Mouse (Mus musculus) liver, embryonic 13.5 days (tissue): ENCODE measurements around the gene Brdt. TPM values are rescaled to one million over a fixed set of nuclear protein-coding genes. Genes with fewer than 3 reads are reported as not detected.

ENCODE experiments used
- ATAC-seq: fragments of 200-750 bp; cut with Nextera tagmentation; 2 replicates; pipeline ENCODE4 v1.8.0; 2017; ENCODE audit warnings: low read depth, mild to moderate bottlenecking, moderate number of reproducible peaks, moderate library complexity
- DNase-seq: peaks from one replicate; pipeline ENCODE4 v3.0.0; 2022
- H3K27ac ChIP-seq: fragments of 300-500 bp; sonication (generic); 2 replicates; pipeline ENCODE4 v1.5.1; 2015; ENCODE audit warnings: moderate library complexity, mild to moderate bottlenecking, inconsistent platforms
- H3K27me3 ChIP-seq: fragments of 300-500 bp; sonication (generic); 2 replicates; pipeline ENCODE4 v1.6.1; 2015; ENCODE audit warnings: mild to moderate bottlenecking, inconsistent platforms
- H3K36me3 ChIP-seq: fragments of 300-500 bp; sonication (generic); 2 replicates; pipeline ENCODE4 v1.6.1; 2015; ENCODE audit warnings: mild to moderate bottlenecking, inconsistent platforms
- H3K4me1 ChIP-seq: fragments of 300-500 bp; sonication (generic); replicated peaks from 2 replicates; pipeline ENCODE4 v1.6.1; 2015; ENCODE audit warnings: inconsistent platforms
- H3K4me2 ChIP-seq: fragments of 300-500 bp; sonication (generic); 2 replicates; pipeline ENCODE4 v1.6.1; 2015; ENCODE audit warnings: inconsistent platforms, mild to moderate bottlenecking, moderate library complexity
- H3K4me3 ChIP-seq: fragments of 300-500 bp; sonication (generic); replicated peaks from 2 replicates; pipeline ENCODE4 v1.5.1; 2015; ENCODE audit warnings: mild to moderate bottlenecking, inconsistent platforms
- H3K9ac ChIP-seq: fragments of 300-500 bp; sonication (generic); 2 replicates; pipeline ENCODE4 v1.6.1; 2015; ENCODE audit warnings: mild to moderate bottlenecking, inconsistent platforms
- H3K9me3 ChIP-seq: fragments of 300-500 bp; sonication (generic); replicated peaks from 2 replicates; pipeline ENCODE4 v1.6.1; 2016; ENCODE audit warnings: inconsistent platforms
- WGBS: fragments of 180-500 bp; shearing (Covaris S2); methylation state at CpG from one replicate; pipeline ENCODE4 v1.1.7; 2015; ENCODE audit not compliant: insufficient replicate concordance; 5-methylcytosine and 5-hydroxymethylcytosine counted together
- polyA plus RNA-seq: library from polyadenylated mRNA; unstranded; fragments of >200 nt; fragmentation: Nextera tagmentation; extraction: Ambion mirVana; gene quantifications from 2 replicates; pipeline ENCODE4 v1.2.1, GENCODE M21; 2015

The Brdt gene
- polyA plus RNA-seq, 1 experiment from 2014 or later: 0.18 TPM

- Histone ChIP-seq H3K4me1 (peaks cover 5% of the 10 kb centered on the region), H3K4me2 (no peak within 1 kb of the TSS), H3K9ac (no peak within 1 kb of the TSS), H3K9me3 (no peaks in the 10 kb centered on the region), H3K27ac (no peak within 1 kb of the TSS), H3K27me3 (peaks cover 28% of the 10 kb centered on the region), H3K4me3 (no peak within 1 kb of the TSS), H3K36me3 (no peaks in the 10 kb centered on the region)
- WGBS: 55% methylated on average over 3 of the region's 3 CpGs
- DNase-seq (no peak), ATAC-seq (no peak)
These were observed 100.3 kb downstream of the Brdt start, which contains the start of gene Lpcat2b for GRCm38 (mm10) chr5:107431249-107431648. Gene Lpcat2b (plus strand): TSS chr5:107431549.

GRCm38 (mm10) chr5:107434001-107434400 is 103.0 kb downstream of the Brdt start:
- no peaks in the 10 kb centered on the region for H3K36me3 ChIP-seq
- H3K27me3 ChIP-seq: peaks cover 28% of the 10 kb centered on the region
- ATAC-seq (no peak), DNase-seq (no peak)
- no peaks in the 10 kb centered on the region for H3K9me3 ChIP-seq
- WGBS: 66% methylated on average over 5 of the region's 5 CpGs
- peaks cover 27% of the 10 kb centered on the region for H3K4me1 ChIP-seq
- no peak overlapping the region for H3K4me3 ChIP-seq
- H3K9ac ChIP-seq: no peak overlapping the region
- H3K4me2 ChIP-seq: no peak overlapping the region
- no peak overlapping the region for H3K27ac ChIP-seq

- no peak for ATAC-seq
- DNase-seq: no peak
- no peaks in the 10 kb centered on the region for H3K9me3 ChIP-seq
- H3K4me1 ChIP-seq: peaks cover 41% of the 10 kb centered on the region
- H3K27ac ChIP-seq: peak overlapping the region; percentile 91
- no peak overlapping the region for H3K4me2 ChIP-seq
- H3K36me3 ChIP-seq: no peaks in the 10 kb centered on the region
- H3K9ac ChIP-seq: no peak overlapping the region
- peaks cover 24% of the 10 kb centered on the region; the same call in 1 of the 2 replicates for H3K27me3 ChIP-seq
- WGBS: 75% methylated on average over 6 of the region's 6 CpGs
- no peak overlapping the region for H3K4me3 ChIP-seq
These were observed 105.2 kb downstream of the Brdt start for GRCm38 (mm10) chr5:107436185-107436584.

Other genes starting within 250 kb of the Brdt start
- gene Tgfbr3, start 41.5 kb upstream of the Brdt start, polyA plus RNA-seq: 7.1 and 9.9 TPM in 2 replicates
- 0.17 TPM in 1 of 2 replicates, not detected in the other for gene Ephx4, start 71.6 kb downstream of the Brdt start, polyA plus RNA-seq
- gene Lpcat2b, start 100.4 kb downstream of the Brdt start, polyA plus RNA-seq: not detected in 2 replicates
- gene Btbd8, start 106.8 kb downstream of the Brdt start, polyA plus RNA-seq: 1.1 and 1.5 TPM in 2 replicates
- 0.05 and 0.08 TPM in 2 replicates for gene Gm42669, start 176.5 kb downstream of the Brdt start, polyA plus RNA-seq
- 0.01 and 0.07 TPM in 2 replicates for gene 1700028K03Rik, start 203.6 kb downstream of the Brdt start, polyA plus RNA-seq